Mouse (Mus musculus) adrenal gland, adult 8-10 months (tissue): ENCODE measurements around the gene Ptprk. TPM values are rescaled to one million over a fixed set of nuclear protein-coding genes. Genes with fewer than 3 reads are reported as not detected.

Experiments used
- DNase-seq: peaks from one replicate; pipeline ENCODE4 v3.0.0; 2022
- microRNA-seq, 2 experiments: library from miRNA; unstranded; fragments of <30 nt; microRNA quantifications; one replicate each; pipeline ENCODE4 v1.2.0; 2022
- total RNA-seq, 4 experiments: library from RNA; stranded (reverse); gene quantifications; 2 replicates each; pipeline ENCODE4 v1.2.4; 2022

Ptprk gene
- total RNA-seq, 4 experiments from 2014 or later: 10.6 to 11.7 (median 11.5) TPM

- no peak for DNase-seq
Observed at GRCm38 (mm10) chr10:28552068-28552467, 477.4 kb downstream of the Ptprk start.

GRCm38 (mm10) chr10:28564110-28564674 is 489.6 kb downstream of the Ptprk start:
- no peak for DNase-seq

DNA sequence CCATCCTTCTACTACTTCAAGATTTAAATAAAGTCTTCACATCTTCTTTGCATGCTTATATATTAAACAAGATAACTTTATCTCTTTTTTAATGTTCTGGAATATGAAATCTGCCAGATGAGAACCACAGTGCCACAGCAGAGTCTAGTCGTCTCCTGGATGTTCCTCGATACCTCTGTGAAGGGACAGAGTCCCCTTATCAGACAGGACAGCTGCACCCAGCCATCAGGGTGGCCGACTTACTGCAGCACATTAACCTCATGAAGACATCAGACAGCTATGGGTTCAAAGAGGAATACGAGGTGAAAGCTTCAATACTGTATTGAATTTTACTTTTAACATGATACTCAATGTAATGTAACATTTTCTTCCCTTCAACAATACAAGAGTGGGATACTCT is 491.8 kb downstream of the Ptprk start:
- no peak for DNase-seq

- DNase-seq: no peak
Observed at GRCm38 (mm10) chr10:28566828-28567227, 492.2 kb downstream of the Ptprk start.

GRCm38 (mm10) chr10:28567441-28567840 is 492.8 kb downstream of the Ptprk start:
- no peak for DNase-seq

DNA sequence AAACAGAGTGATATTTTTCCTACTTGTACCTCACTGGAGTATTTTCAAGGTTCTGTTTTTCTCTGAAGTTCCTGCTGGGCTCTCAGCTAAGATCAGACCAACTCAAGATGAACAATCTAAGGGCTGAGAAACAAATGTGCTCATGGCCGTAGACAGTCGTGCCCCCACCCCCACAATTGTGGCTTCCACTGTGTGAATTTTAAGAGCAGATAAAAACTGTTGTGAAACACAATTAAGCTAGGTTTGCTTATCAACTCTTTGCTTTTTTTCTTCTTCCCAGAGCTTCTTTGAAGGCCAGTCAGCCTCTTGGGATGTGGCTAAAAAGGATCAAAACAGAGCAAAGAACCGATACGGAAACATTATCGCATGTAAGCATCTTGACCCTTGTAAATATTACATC is 493.4 kb downstream of the Ptprk start:
- DNase-seq: no peak

DNA sequence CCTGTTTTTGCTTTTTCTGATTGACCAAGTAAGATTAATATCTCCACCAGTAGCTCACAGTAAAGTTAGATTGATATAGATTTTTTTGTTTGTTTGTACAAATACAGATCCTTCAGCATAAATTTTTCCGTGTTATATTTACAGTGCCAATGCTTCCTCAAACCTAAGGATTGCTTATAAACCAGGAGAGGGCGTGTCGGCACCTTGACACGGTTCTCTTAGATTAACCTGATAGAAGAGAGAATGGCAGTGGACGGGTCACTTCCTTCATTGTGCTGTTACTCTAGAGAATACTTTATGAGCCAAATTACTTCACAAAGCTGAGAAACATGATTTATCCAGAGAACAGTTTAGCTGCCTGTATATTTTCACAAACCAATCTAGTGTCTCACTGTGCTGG is 505.0 kb downstream of the Ptprk start:
- no peak for DNase-seq

DNA sequence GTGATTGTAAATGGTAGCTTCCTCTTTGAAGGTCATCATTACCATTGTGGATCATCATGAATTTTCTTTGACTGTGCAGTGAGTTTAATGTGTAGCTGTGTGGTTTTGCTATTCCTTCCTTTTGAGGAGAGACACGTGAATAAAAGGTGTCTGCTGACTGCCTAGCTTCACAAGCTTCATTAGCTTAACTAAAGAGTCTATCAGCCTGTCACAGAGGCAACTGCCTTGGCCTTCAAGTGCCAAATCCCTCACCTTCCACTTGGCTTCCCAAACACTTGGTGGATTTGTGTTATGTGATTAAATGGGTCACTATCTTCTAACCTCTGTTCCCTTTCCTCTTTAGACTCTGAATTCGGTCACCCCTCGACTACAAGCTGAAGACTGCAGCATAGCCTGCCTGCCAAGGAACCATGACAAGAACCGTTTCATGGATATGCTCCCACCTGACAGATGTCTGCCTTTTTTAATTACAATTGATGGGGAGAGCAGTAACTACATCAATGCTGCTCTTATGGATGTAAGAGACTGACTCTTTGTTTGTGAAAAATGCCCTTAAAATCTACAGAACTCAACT is 512.0 kb downstream of the Ptprk start:
- no peak for DNase-seq

- no peak for DNase-seq
Observed at GRCm38 (mm10) chr10:28588401-28588800, 513.8 kb downstream of the Ptprk start.

- DNase-seq: no peak
Observed at GRCm38 (mm10) chr10:28590822-28591221, 516.2 kb downstream of the Ptprk start.

GRCm38 (mm10) chr10:28593566-28594292 is 519.1 kb downstream of the Ptprk start:
- no peak for DNase-seq

DNA sequence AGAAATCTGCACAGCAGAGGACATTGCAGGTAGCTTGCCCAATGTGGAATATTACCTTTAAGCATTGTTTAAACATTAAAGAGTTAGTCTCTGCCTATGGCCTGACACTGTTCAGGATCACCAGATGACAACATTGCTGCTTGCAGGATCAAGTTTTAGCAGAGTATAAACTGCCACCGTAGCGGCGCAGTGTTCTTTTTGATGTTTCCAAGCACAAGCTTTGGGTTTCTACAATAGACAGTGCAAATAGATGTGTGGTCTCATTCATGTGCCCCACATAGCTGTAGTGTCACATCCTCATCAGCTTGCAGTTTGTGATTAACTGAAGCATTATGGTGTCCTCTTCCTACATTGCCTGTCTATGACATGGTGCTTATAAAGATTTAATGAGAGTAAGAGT is 522.3 kb downstream of the Ptprk start:
- no peak for DNase-seq

DNA sequence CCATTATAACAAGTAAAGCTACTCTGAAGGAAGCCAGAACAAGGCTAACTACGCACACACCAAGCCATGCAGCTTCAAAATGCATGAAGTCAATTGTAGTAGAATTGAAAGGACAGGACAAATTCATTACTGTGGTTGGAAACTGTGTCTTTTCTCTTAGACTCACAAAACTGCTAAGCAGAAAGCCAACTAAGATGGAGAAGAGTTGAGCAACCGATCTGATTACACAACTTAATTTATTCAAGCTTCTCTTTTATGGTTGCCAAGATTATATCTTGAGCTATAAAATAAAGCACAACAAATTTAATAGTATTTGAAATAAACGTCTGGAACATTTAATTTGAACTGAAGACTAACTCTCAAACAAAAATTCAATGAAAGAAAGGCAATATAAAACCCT is 534.5 kb downstream of the Ptprk start:
- no peak for DNase-seq

DNA sequence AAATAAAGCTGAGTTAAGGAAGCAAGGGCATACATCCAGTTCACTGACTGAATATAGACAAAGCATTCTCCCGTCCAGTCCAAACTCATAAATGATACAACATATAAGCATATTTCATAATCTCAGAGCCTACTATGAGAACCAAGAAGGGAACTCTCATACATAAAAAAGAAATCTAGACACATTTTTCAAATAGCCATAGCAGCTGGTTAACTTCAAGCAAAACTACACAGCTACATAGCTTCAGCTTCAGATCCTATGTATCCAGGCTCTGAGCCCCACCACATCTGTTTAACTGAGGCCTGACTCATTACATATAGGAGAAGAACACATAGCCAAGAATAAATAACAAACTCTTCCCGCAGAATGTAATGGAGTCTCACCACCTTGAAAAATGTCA is 539.8 kb downstream of the Ptprk start:
- DNase-seq: no peak

- no peak for DNase-seq
Observed at GRCm38 (mm10) chr10:28617203-28617602, 542.6 kb downstream of the Ptprk start.

DNA sequence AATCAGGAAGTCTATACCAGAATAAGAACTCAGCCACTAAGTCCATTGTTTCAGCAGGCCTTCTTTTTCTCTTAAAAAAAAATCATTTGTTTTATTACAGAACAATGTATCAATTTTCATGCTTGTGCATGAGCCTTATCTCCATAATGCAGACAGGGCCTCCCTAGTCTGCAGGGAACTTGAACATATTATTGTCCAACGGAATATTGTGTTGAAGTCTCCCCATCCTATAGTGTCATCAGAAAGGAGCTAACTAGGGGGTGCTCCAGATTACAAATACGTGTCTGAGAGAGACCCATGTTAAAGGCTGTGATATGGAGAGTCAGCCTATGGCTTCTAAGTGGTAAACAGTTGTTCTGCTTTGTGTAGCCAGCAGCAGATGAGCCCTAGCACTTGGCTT is 543.4 kb downstream of the Ptprk start:
- no peak for DNase-seq

DNA sequence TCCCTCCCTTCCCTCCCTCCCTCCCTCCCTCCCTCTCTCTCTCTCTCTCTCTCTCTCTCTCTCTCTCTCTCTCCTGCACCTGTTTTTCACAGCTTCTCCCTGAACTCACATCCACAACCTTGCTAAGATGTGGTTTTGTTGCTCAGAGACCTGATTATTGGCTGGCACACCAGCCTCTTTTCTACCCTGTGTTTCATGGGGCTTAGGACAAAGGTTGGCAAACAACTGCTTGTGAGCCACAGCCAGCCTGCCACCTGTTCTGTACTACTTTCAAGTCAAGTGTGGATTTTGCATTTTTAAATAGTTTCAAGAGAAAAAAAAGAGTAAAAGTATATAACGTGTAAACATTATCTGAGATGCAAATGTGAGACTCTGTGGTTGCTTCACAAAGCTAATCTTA is 544.8 kb downstream of the Ptprk start:
- no peak for DNase-seq

DNA sequence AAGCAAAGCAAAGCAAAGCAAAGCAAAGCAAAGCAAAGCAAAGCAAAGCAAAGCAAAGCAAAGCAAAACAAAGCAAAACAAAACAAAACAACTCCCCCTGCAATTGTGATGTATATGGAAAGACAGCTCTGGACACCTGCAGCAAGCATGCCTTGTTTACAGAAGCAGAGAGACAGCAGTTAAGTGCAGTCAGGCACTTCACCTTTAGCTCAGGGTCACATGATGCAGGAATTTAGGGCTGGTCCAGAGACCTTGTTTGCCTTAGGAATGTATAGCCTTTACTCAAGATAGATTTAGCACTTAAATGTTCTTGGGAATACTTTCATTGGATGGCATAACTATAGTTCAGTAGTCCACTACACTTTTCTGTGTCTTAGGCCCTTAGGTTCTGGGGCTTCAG is 561.5 kb downstream of the Ptprk start:
- no peak for DNase-seq

DNA sequence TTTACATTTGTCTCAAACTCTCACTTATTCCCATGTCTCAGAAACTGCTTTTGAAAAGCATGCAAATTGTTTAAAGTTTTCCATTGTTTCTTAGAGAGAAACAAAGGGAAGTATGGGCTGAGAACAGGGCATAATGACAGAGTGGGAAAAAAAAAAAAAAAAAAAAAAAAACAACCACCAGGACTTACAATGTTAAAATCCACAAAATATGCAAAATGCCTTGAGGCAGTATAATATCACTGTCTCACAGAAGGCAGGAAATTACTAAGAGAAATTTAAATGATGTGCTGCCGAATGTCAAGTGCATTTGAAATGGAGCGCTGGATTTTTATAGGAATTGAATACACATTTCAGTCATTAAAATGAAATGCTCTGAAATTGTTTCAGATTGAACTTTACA is 567.3 kb downstream of the Ptprk start:
- no peak for DNase-seq

Small RNA genes within 50 kb of the gene (microRNA-seq; reads per million reads assigned to microRNA genes)
- gene Gm22370: 0 reads per million in 2 experiments
